Mouse (Mus musculus) C2C12 (cell line): ENCODE data around the gene Ralb. TPM values are rescaled to one million over a fixed set of nuclear protein-coding genes. Genes with fewer than 3 reads are reported as not detected.

ENCODE experiments used
- H3K27me3 ChIP-seq: one replicate; pipeline ENCODE4 v1.6.1; 2011; ENCODE audit not compliant: control insufficient read depth, insufficient read depth, insufficient read length
- H3K36me3 ChIP-seq: one replicate; pipeline ENCODE4 v1.6.1; 2011; ENCODE audit not compliant: control insufficient read depth, insufficient read depth
- H3K4me3 ChIP-seq: one replicate; pipeline ENCODE4 v1.5.1; 2011; ENCODE audit warnings: mild to moderate bottlenecking, control low read depth; ENCODE audit not compliant: poor library complexity, insufficient read depth, severe bottlenecking
- H3K79me2 ChIP-seq: one replicate; pipeline ENCODE4 v1.6.1; 2011; ENCODE audit not compliant: control insufficient read depth, insufficient read depth
- H3K79me3 ChIP-seq: one replicate; pipeline ENCODE4 v1.6.1; 2011; ENCODE audit warnings: low read depth, control low read depth
- H3ac ChIP-seq: one replicate; pipeline ENCODE3; 2011; ENCODE audit warnings: low read depth; ENCODE audit not compliant: control insufficient read depth, insufficient read length
- CEBPB ChIP-seq: IDR thresholded peaks from one replicate; pipeline ENCODE4 v1.6.1; 2011; ENCODE audit warnings: low read depth, mild to moderate bottlenecking, control low read depth, moderate library complexity
- CTCF ChIP-seq: IDR thresholded peaks from one replicate; pipeline ENCODE4 v1.5.1; 2011; ENCODE audit not compliant: control insufficient read depth, insufficient read depth, insufficient read length
- FOSL1 ChIP-seq: IDR thresholded peaks from one replicate; pipeline ENCODE4 v1.8.0; 2011; ENCODE audit warnings: mild to moderate bottlenecking, low read length; ENCODE audit not compliant: poor library complexity, insufficient read depth, severe bottlenecking
- MAX ChIP-seq: IDR thresholded peaks from one replicate; pipeline ENCODE4 v1.6.1; 2011; ENCODE audit warnings: mild to moderate bottlenecking, control low read depth
- MYOD1 ChIP-seq: IDR thresholded peaks from one replicate; pipeline ENCODE4 v1.6.1; 2011; ENCODE audit warnings: low read depth; ENCODE audit not compliant: control insufficient read depth, insufficient read length
- MYOG ChIP-seq: IDR thresholded peaks from one replicate; pipeline ENCODE4 v1.6.1; 2011; ENCODE audit not compliant: control insufficient read depth, insufficient read length; ENCODE audit errors: extremely low read depth
- USF1 ChIP-seq: IDR thresholded peaks from one replicate; pipeline ENCODE4 v1.6.1; 2011; ENCODE audit warnings: low read depth, mild to moderate bottlenecking, control low read depth, moderate library complexity
- polyA plus RNA-seq: library from polyadenylated mRNA; unstranded; fragments of >200 nt; fragmentation: generic; extraction: Trizol; gene quantifications from one replicate; pipeline ENCODE4 v1.2.1, GENCODE M21; 2012; ENCODE audit warnings: missing spikeins

Ralb gene
- polyA plus RNA-seq, 1 experiment, result 44.4 TPM

DNA sequence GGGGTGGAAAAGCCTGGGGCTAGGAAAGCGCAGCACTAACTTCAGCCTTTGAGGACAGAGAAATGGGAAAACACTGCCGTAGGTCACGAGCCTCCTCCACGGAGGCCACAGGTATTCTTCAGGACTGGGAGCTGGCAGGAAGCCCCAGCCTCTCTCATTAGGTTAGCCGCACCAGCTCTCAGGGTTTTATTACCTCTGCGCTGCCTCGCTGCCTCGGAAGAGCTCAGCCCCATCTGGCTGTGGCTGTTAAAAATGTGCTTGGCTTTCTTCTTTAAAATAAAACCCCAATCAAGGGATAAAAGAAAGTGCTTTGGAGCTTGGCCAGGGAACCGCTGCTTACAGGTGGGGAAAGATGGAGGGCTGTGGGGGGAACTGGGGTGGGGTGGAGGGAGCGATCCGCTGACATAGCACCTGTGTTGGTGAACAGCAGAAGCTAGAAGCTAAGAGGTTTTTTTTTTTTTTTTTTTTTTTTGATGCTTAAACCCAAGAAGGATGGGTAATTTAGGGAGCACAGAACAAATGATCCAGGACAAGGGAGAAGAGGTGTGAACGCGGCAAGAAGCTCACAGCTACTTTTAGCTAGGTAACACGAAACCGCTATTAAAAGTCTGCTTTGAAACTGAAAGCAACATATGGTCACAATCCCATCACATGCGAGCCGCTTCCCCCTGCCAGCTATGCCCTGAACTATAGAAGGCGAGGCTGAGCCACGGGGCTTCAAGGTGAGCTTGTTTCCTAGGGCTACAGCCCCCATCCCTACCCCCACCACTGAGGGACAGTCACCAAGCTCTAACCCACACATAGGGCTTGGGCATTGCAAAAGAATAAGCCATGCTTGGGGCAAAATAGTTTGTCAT lies 47.7 kb downstream of the Ralb start:
- no peaks in the 10 kb centered on the region for H3K79me2 ChIP-seq
- no peaks in the 10 kb centered on the region for H3K36me3 ChIP-seq
- H3K79me3 ChIP-seq, result no peaks in the 10 kb centered on the region
- TF ChIP-seq MAX, result no peak
- no peak overlapping the region for H3ac ChIP-seq
- H3K27me3 ChIP-seq, result no peaks in the 10 kb centered on the region
- no peak overlapping the region for H3K4me3 ChIP-seq

DNA sequence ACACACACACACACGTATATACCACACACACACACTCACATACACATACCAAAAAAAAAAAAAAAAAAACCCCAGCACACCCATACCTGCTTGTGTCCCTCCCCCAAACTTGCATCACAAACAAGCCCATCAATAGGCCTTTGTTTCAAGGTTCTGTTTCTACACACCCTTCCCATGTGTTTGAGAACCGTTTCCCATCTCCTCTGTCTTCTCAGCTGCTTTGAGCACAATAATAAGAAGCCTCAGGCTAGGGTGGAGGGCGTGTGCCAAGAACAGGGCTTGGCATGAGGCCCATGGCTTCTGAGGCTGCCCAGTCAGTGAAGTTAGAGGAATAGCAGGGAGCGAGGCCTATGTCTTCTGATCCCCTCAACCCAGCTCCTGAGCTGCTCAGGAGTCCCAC lies 50.9 kb downstream of the Ralb start:
- H3K36me3 ChIP-seq, result no peaks in the 10 kb centered on the region
- H3ac ChIP-seq, result no peak overlapping the region
- no peak for TF ChIP-seq USF1
- TF ChIP-seq MAX, result no peak
- no peak for TF ChIP-seq MYOG
- TF ChIP-seq CEBPB, result no peak
- TF ChIP-seq CTCF, result no peak
- TF ChIP-seq MYOD1, result no peak
- TF ChIP-seq FOSL1, result no peak
- H3K27me3 ChIP-seq, result no peaks in the 10 kb centered on the region
- no peaks in the 10 kb centered on the region for H3K79me3 ChIP-seq
- no peaks in the 10 kb centered on the region for H3K79me2 ChIP-seq
- H3K4me3 ChIP-seq, result no peak overlapping the region

DNA sequence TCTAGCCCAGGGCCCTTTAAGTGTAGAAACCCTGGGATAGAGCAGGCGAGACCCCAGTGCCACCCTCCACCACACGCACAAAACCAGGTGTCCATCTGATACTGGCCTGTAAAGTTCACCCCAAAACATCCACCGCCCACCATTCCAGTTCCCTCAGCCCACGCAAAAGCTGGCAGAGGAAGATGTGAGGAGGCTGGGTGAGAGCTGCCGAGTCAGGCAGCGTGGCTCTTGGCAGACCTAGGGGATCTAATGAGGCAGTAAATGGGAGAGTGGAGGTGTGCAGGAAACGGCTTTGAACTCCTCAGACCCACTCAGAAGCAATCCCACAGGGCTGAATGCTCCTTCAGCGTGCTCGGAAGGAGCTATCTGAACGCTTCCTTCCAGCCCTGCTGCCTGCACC lies 53.2 kb downstream of the Ralb start:
- Histone ChIP-seq H3ac (no peak overlapping the region), H3K79me2 (no peaks in the 10 kb centered on the region), H3K27me3 (no peaks in the 10 kb centered on the region), H3K4me3 (no peak overlapping the region), H3K79me3 (no peaks in the 10 kb centered on the region), H3K36me3 (no peaks in the 10 kb centered on the region)
- no peak for TF ChIP-seq USF1

GRCm38 (mm10) chr1:119450651-119451345 lies 53.8 kb downstream of the Ralb start:
- TF ChIP-seq MYOD1 (no peak), FOSL1 (no peak), CTCF (no peak), USF1 (no peak), CEBPB (no peak), MAX (no peak), MYOG (no peak)
- H3K36me3 ChIP-seq, result no peaks in the 10 kb centered on the region
- H3K79me2 ChIP-seq, result no peaks in the 10 kb centered on the region
- no peak overlapping the region for H3ac ChIP-seq
- no peak overlapping the region for H3K4me3 ChIP-seq
- no peaks in the 10 kb centered on the region for H3K27me3 ChIP-seq
- no peaks in the 10 kb centered on the region for H3K79me3 ChIP-seq

DNA sequence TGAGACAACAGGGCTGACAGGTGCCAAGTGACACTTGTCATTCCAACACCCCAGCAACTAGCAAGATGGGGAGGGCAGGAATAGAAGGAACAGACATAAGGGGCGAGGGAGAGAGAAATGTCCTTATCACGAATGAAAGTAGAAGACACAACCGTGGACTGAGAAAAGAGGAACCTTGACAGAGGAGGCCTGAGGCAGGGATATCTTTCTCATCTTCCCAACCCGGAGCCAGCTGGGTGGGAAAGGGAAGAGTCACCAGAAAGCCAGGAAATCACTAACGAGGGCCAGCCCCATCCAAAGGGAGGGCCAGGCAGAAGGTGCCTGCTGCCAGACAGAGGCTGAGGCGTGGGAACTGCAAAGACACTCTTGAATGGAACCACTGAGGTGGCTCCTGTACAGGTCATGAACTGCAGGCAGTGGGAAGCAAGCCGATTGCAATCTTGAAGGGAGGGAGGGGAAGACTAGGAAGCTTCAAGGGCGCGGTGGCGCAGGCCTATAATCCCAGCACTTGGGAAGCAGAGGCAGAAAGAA lies 57.8 kb downstream of the Ralb start:
- H3K4me3 ChIP-seq, result no peak overlapping the region
- H3ac ChIP-seq, result no peak overlapping the region
- no peak for TF ChIP-seq CEBPB
- TF ChIP-seq MAX, result no peak
- TF ChIP-seq CTCF, result no peak
- TF ChIP-seq MYOG, result no peak
- no peak for TF ChIP-seq FOSL1
- TF ChIP-seq MYOD1, result no peak
- TF ChIP-seq USF1, result no peak
- H3K27me3 ChIP-seq, result no peaks in the 10 kb centered on the region
- H3K79me2 ChIP-seq, result no peaks in the 10 kb centered on the region
- H3K79me3 ChIP-seq, result no peaks in the 10 kb centered on the region
- no peaks in the 10 kb centered on the region for H3K36me3 ChIP-seq

- H3K79me3 ChIP-seq, result no peaks in the 10 kb centered on the region
- no peaks in the 10 kb centered on the region for H3K27me3 ChIP-seq
- no peaks in the 10 kb centered on the region for H3K36me3 ChIP-seq
- no peak overlapping the region for H3ac ChIP-seq
- no peak for TF ChIP-seq MYOG
- no peak for TF ChIP-seq CTCF
- no peak overlapping the region for H3K4me3 ChIP-seq
- no peaks in the 10 kb centered on the region for H3K79me2 ChIP-seq
These were observed 60.8 kb downstream of the Ralb start for GRCm38 (mm10) chr1:119443591-119444350.
